Mouse (Mus musculus): Measurements from ENCODE around the gene Caln1.

Gene Caln1

GRCm38 (mm10) chr5:130688385-130689138 is 319.3 kb downstream of the Caln1 start:
- Histone ChIP-seq H3K4me3 (replicated peaks; ENCODE audit: low read length) (no peak overlapping the region), H3K27me3 (ENCODE audit: insufficient read depth, low read length) (no peaks in the 10 kb centered on the region), H3K9me3 (ENCODE audit: low read length) (no peaks in the 10 kb centered on the region), H3K36me3 (ENCODE audit: insufficient read depth, low read length) (no peaks in the 10 kb centered on the region), H3K4me1 (replicated peaks; ENCODE audit: low read depth, low read length) (0 out of 2 replicates have a peak, but pooled peaks cover 3% of the 10 kb centered on the region)
- no peak for TF ChIP-seq CTCF (conservative IDR thresholded peaks at IDR 0.05; ENCODE audit: low read length)

GRCm38 (mm10) chr5:130691349-130691748 is 322.1 kb downstream of the Caln1 start:
- Histone ChIP-seq H3K27me3 (ENCODE audit: insufficient read depth, low read length) (no peaks in the 10 kb centered on the region), H3K4me3 (replicated peaks; ENCODE audit: low read length) (no peak overlapping the region)
- TF ChIP-seq NANOG (IDR thresholded peaks at IDR 0.05; ENCODE audit: borderline replicate concordance, low read length): no peak
- no peak for TF ChIP-seq POU5F1 (IDR thresholded peaks at IDR 0.05; ENCODE audit: borderline replicate concordance, low read length)
- no peak for TF ChIP-seq CTCF (conservative IDR thresholded peaks at IDR 0.05; ENCODE audit: low read length)

GRCm38 (mm10) chr5:130699476-130699875 is 330.2 kb downstream of the Caln1 start:
- H3K9me3 ChIP-seq (ENCODE audit: low read length): no peaks in the 10 kb centered on the region
- no peak overlapping the region for H3K4me3 ChIP-seq (replicated peaks; ENCODE audit: low read length)
- no peak for TF ChIP-seq POU5F1 (IDR thresholded peaks at IDR 0.05; ENCODE audit: borderline replicate concordance, low read length)
- no peak for TF ChIP-seq NANOG (IDR thresholded peaks at IDR 0.05; ENCODE audit: borderline replicate concordance, low read length)
- TF ChIP-seq CTCF (conservative IDR thresholded peaks at IDR 0.05; ENCODE audit: low read length): no peak
- H3K36me3 ChIP-seq (ENCODE audit: insufficient read depth, low read length): no peaks in the 10 kb centered on the region
- no peaks in the 10 kb centered on the region for H3K4me1 ChIP-seq (replicated peaks; ENCODE audit: low read depth, low read length)
- H3K27me3 ChIP-seq (ENCODE audit: insufficient read depth, low read length): no peaks in the 10 kb centered on the region

More at GRCm38 (mm10) chr5:130691349-130691748, 322.1 kb downstream of the Caln1 start:
- H3K36me3 ChIP-seq (ENCODE audit: insufficient read depth, low read length): no peaks in the 10 kb centered on the region
- no peaks in the 10 kb centered on the region for H3K9me3 ChIP-seq (ENCODE audit: low read length)
- H3K4me1 ChIP-seq (replicated peaks; ENCODE audit: low read depth, low read length): 0 out of 2 replicates have a peak, but pooled peaks cover 3% of the 10 kb centered on the region

GRCm38 (mm10) chr5:130701777-130702176 is 332.5 kb downstream of the Caln1 start:
- TF ChIP-seq NANOG (IDR thresholded peaks at IDR 0.05; ENCODE audit: borderline replicate concordance, low read length): no peak
- TF ChIP-seq POU5F1 (IDR thresholded peaks at IDR 0.05; ENCODE audit: borderline replicate concordance, low read length): no peak
- no peak for TF ChIP-seq CTCF (conservative IDR thresholded peaks at IDR 0.05; ENCODE audit: low read length)
- H3K4me3 ChIP-seq (replicated peaks; ENCODE audit: low read length): no peak overlapping the region
- no peaks in the 10 kb centered on the region for H3K9me3 ChIP-seq (ENCODE audit: low read length)
- no peaks in the 10 kb centered on the region for H3K4me1 ChIP-seq (replicated peaks; ENCODE audit: low read depth, low read length)
- no peaks in the 10 kb centered on the region for H3K36me3 ChIP-seq (ENCODE audit: insufficient read depth, low read length)
- H3K27me3 ChIP-seq (ENCODE audit: insufficient read depth, low read length): no peaks in the 10 kb centered on the region

GRCm38 (mm10) chr5:130702361-130702760 is 333.1 kb downstream of the Caln1 start:
- H3K27me3 ChIP-seq (ENCODE audit: insufficient read depth, low read length): no peaks in the 10 kb centered on the region
- no peaks in the 10 kb centered on the region for H3K9me3 ChIP-seq (ENCODE audit: low read length)
- no peaks in the 10 kb centered on the region for H3K4me1 ChIP-seq (replicated peaks; ENCODE audit: low read depth, low read length)
- no peak overlapping the region for H3K4me3 ChIP-seq (replicated peaks; ENCODE audit: low read length)
- H3K36me3 ChIP-seq (ENCODE audit: insufficient read depth, low read length): no peaks in the 10 kb centered on the region
- TF ChIP-seq POU5F1 (IDR thresholded peaks at IDR 0.05; ENCODE audit: borderline replicate concordance, low read length) (no peak), CTCF (conservative IDR thresholded peaks at IDR 0.05; ENCODE audit: low read length) (no peak), NANOG (IDR thresholded peaks at IDR 0.05; ENCODE audit: borderline replicate concordance, low read length) (no peak)

GRCm38 (mm10) chr5:130704866-130705265 is 335.6 kb downstream of the Caln1 start:
- Histone ChIP-seq H3K27me3 (ENCODE audit: insufficient read depth, low read length) (no peaks in the 10 kb centered on the region), H3K36me3 (ENCODE audit: insufficient read depth, low read length) (no peaks in the 10 kb centered on the region), H3K4me1 (replicated peaks; ENCODE audit: low read depth, low read length) (no peaks in the 10 kb centered on the region), H3K9me3 (ENCODE audit: low read length) (no peaks in the 10 kb centered on the region), H3K4me3 (replicated peaks; ENCODE audit: low read length) (no peak overlapping the region)
- no peak for TF ChIP-seq CTCF (conservative IDR thresholded peaks at IDR 0.05; ENCODE audit: low read length)
- no peak for TF ChIP-seq POU5F1 (IDR thresholded peaks at IDR 0.05; ENCODE audit: borderline replicate concordance, low read length)
- TF ChIP-seq NANOG (IDR thresholded peaks at IDR 0.05; ENCODE audit: borderline replicate concordance, low read length): no peak

GRCm38 (mm10) chr5:130706202-130706855 is 337.1 kb downstream of the Caln1 start:
- Histone ChIP-seq H3K9me3 (ENCODE audit: low read length) (peaks cover 6% of the 10 kb centered on the region), H3K36me3 (ENCODE audit: insufficient read depth, low read length) (no peaks in the 10 kb centered on the region), H3K4me3 (replicated peaks; ENCODE audit: low read length) (no peak overlapping the region), H3K27me3 (ENCODE audit: insufficient read depth, low read length) (no peaks in the 10 kb centered on the region), H3K4me1 (replicated peaks; ENCODE audit: low read depth, low read length) (no peaks in the 10 kb centered on the region)
- no peak for TF ChIP-seq NANOG (IDR thresholded peaks at IDR 0.05; ENCODE audit: borderline replicate concordance, low read length)
- TF ChIP-seq POU5F1 (IDR thresholded peaks at IDR 0.05; ENCODE audit: borderline replicate concordance, low read length): no peak
- no peak for TF ChIP-seq CTCF (conservative IDR thresholded peaks at IDR 0.05; ENCODE audit: low read length)

- Histone ChIP-seq H3K4me3 (replicated peaks; ENCODE audit: low read length) (no peak overlapping the region), H3K9me3 (ENCODE audit: low read length) (peaks cover 6% of the 10 kb centered on the region), H3K27me3 (ENCODE audit: insufficient read depth, low read length) (no peaks in the 10 kb centered on the region), H3K36me3 (ENCODE audit: insufficient read depth, low read length) (no peaks in the 10 kb centered on the region), H3K4me1 (replicated peaks; ENCODE audit: low read depth, low read length) (peaks cover 5% of the 10 kb centered on the region)
- no peak for TF ChIP-seq CTCF (conservative IDR thresholded peaks at IDR 0.05; ENCODE audit: low read length)
- TF ChIP-seq POU5F1 (IDR thresholded peaks at IDR 0.05; ENCODE audit: borderline replicate concordance, low read length): no peak
- TF ChIP-seq NANOG (IDR thresholded peaks at IDR 0.05; ENCODE audit: borderline replicate concordance, low read length): no peak
Observed at GRCm38 (mm10) chr5:130707755-130708154, 338.5 kb downstream of the Caln1 start.

Data from E14TG2a.4 (cell line).